Mouse (Mus musculus) erythroblast, embryonic 14.5 days (primary cell): ENCODE results near the gene Zfp871. TPM values are rescaled to one million over a fixed set of nuclear protein-coding genes. Genes with fewer than 3 reads are reported as not detected.

Source experiments
- H3K27me3 ChIP-seq: 2 replicates; pipeline ENCODE4 v1.6.1; 2012; ENCODE audit warnings: inconsistent platforms; ENCODE audit not compliant: control insufficient read depth
- H3K36me3 ChIP-seq: 2 replicates; pipeline ENCODE4 v1.6.1; 2012; ENCODE audit warnings: mild to moderate bottlenecking, inconsistent platforms; ENCODE audit not compliant: control insufficient read depth
- H3K4me1 ChIP-seq: 2 replicates; pipeline ENCODE4 v1.6.1; 2012; ENCODE audit warnings: inconsistent platforms; ENCODE audit not compliant: control insufficient read depth
- H3K4me3 ChIP-seq: replicated peaks from 2 replicates; pipeline ENCODE3; 2012; ENCODE audit warnings: moderate library complexity, mild to moderate bottlenecking, inconsistent platforms
- H3K9me3 ChIP-seq: 2 replicates; pipeline ENCODE4 v1.6.1; 2012; ENCODE audit warnings: low read length, inconsistent platforms, mixed read lengths; ENCODE audit not compliant: control insufficient read depth
- GATA1 ChIP-seq: IDR thresholded peaks from 2 replicates; pipeline ENCODE4 v1.6.1; 2012; ENCODE audit warnings: low read length, inconsistent platforms, mixed read lengths
- TAL1 ChIP-seq: IDR thresholded peaks from 3 replicates; pipeline ENCODE4 v1.6.1; 2012; ENCODE audit warnings: low read length, inconsistent platforms, mixed read lengths
- polyA plus RNA-seq: library from polyadenylated mRNA; stranded (reverse); fragments of >175 nt; gene quantifications from 2 replicates; pipeline ENCODE4 v1.2.3, GENCODE M21; 2012

The Zfp871 gene
- polyA plus RNA-seq = 0.02 and 0.04 TPM in 2 replicates

GRCm38 (mm10) chr17:32788094-32788559 lies at the start of gene Zfp871:
Zfp871 (minus strand) TSS chr17:32788287.
- no peak for TF ChIP-seq TAL1
- no peak for TF ChIP-seq GATA1
- Histone ChIP-seq H3K36me3 (peaks cover 38% of the 10 kb centered on the region), H3K4me3 (peak within 1 kb of the TSS; percentile 93), H3K4me1 (peaks cover 29% of the 10 kb centered on the region), H3K9me3 (no peaks in the 10 kb centered on the region), H3K27me3 (no peaks in the 10 kb centered on the region)

GRCm38 (mm10) chr17:32830418-32830782 lies 42.3 kb upstream of the Zfp871 start:
- Histone ChIP-seq H3K4me3 (peak overlapping the region; percentile 79), H3K4me1 (peaks cover 14% of the 10 kb centered on the region), H3K9me3 (no peaks in the 10 kb centered on the region), H3K36me3 (no peaks in the 10 kb centered on the region), H3K27me3 (no peaks in the 10 kb centered on the region)
- TF ChIP-seq GATA1 (no peak), TAL1 (no peak)

GRCm38 (mm10) chr17:32829540-32830417 lies 41.7 kb upstream of the Zfp871 start, which contains the start of gene Zfp799:
Zfp799 (minus strand) TSS chr17:32830261.
- Histone ChIP-seq H3K36me3 (peaks cover 2% of the 10 kb centered on the region), H3K27me3 (no peaks in the 10 kb centered on the region), H3K4me1 (peaks cover 14% of the 10 kb centered on the region), H3K4me3 (peak within 1 kb of the TSS; percentile 79), H3K9me3 (no peaks in the 10 kb centered on the region)
- TF ChIP-seq TAL1 (no peak), GATA1 (no peak)

GRCm38 (mm10) chr17:32816074-32816784 lies 28.1 kb upstream of the Zfp871 start:
- Histone ChIP-seq H3K4me1 (no peaks in the 10 kb centered on the region), H3K36me3 (peaks cover 22% of the 10 kb centered on the region)
- TF ChIP-seq GATA1 (no peak), TAL1 (no peak)

GRCm38 (mm10) chr17:32814136-32814535 lies 26.0 kb upstream of the Zfp871 start:
- TF ChIP-seq TAL1 = no peak
- no peak for TF ChIP-seq GATA1
- peaks cover 5% of the 10 kb centered on the region for H3K36me3 ChIP-seq
- H3K4me1 ChIP-seq = no peaks in the 10 kb centered on the region
- no peaks in the 10 kb centered on the region for H3K9me3 ChIP-seq
- H3K27me3 ChIP-seq = peaks cover 17% of the 10 kb centered on the region
- H3K4me3 ChIP-seq = no peak overlapping the region

More at GRCm38 (mm10) chr17:32816074-32816784, 28.1 kb upstream of the Zfp871 start:
- Histone ChIP-seq H3K4me3 (no peak overlapping the region), H3K9me3 (no peaks in the 10 kb centered on the region), H3K27me3 (no peaks in the 10 kb centered on the region)

GRCm38 (mm10) chr17:32810648-32811047 lies 22.6 kb upstream of the Zfp871 start:
- H3K27me3 ChIP-seq = peaks cover 26% of the 10 kb centered on the region
- H3K9me3 ChIP-seq = no peaks in the 10 kb centered on the region
- no peak for TF ChIP-seq TAL1
- no peak for TF ChIP-seq GATA1
- H3K36me3 ChIP-seq = no peaks in the 10 kb centered on the region
- no peaks in the 10 kb centered on the region for H3K4me1 ChIP-seq
- no peak overlapping the region for H3K4me3 ChIP-seq

- H3K4me3 ChIP-seq = no peak within 1 kb of the TSS
These were observed 21.7 kb upstream of the Zfp871 start, which contains the start of gene Zfp811 for GRCm38 (mm10) chr17:32809544-32810374. Zfp811 (minus strand) TSS chr17:32809931.

GRCm38 (mm10) chr17:32808921-32809320 lies 20.8 kb upstream of the Zfp871 start:
- no peaks in the 10 kb centered on the region for H3K36me3 ChIP-seq
- no peaks in the 10 kb centered on the region for H3K4me1 ChIP-seq
- no peak for TF ChIP-seq TAL1
- TF ChIP-seq GATA1 = no peak
- H3K4me3 ChIP-seq = no peak overlapping the region
- H3K9me3 ChIP-seq = no peaks in the 10 kb centered on the region
- H3K27me3 ChIP-seq = peaks cover 26% of the 10 kb centered on the region

More at GRCm38 (mm10) chr17:32809544-32810374, 21.7 kb upstream of the Zfp871 start, which contains the start of gene Zfp811:
- Histone ChIP-seq H3K36me3 (no peaks in the 10 kb centered on the region), H3K4me1 (no peaks in the 10 kb centered on the region), H3K9me3 (no peaks in the 10 kb centered on the region), H3K27me3 (peaks cover 26% of the 10 kb centered on the region)
- TF ChIP-seq GATA1 (no peak), TAL1 (no peak)
